Mouse (Mus musculus) lung, adult 2 months (tissue): Measurements from ENCODE around the gene Ifna16. TPM values are rescaled to one million over a fixed set of nuclear protein-coding genes. Genes with fewer than 3 reads are reported as not detected.

ENCODE experiments used
- DNase-seq: peaks from one replicate; pipeline ENCODE4 v3.0.0; 2022
- H3K4me1 ChIP-seq: fragments of 200-500 bp; 2 replicates; pipeline ENCODE4 v1.6.1; 2011; ENCODE audit warnings: low read length; ENCODE audit not compliant: control insufficient read depth, insufficient read depth
- H3K4me3 ChIP-seq: fragments of 200-500 bp; replicated peaks from 2 replicates; pipeline ENCODE3; 2011; ENCODE audit warnings: low read depth, mild to moderate bottlenecking, control low read depth, low read length; ENCODE audit errors: extremely low read depth
- CTCF ChIP-seq: fragments of 200-500 bp; IDR thresholded peaks from 2 replicates; pipeline ENCODE4 v1.5.1; 2011; ENCODE audit warnings: mild to moderate bottlenecking, low read length, control low read depth; ENCODE audit not compliant: insufficient read depth
- POLR2A ChIP-seq: fragments of 200-500 bp; IDR thresholded peaks from 2 replicates; pipeline ENCODE4 v1.6.1; 2011; ENCODE audit warnings: low read depth, mild to moderate bottlenecking, control low read depth, low read length, borderline replicate concordance; ENCODE audit errors: extremely low read depth
- WGBS: fragments of 180-500 bp; shearing (Covaris S2); methylation state at CpG from one replicate; pipeline ENCODE4 v1.1.7; 2018; 5-methylcytosine and 5-hydroxymethylcytosine counted together
- polyA plus RNA-seq: library from polyadenylated mRNA; depleted of rRNA; stranded (reverse); fragments of >200 nt; gene quantifications from 2 replicates; pipeline ENCODE4 v1.2.3, GENCODE M21; 2012; rRNA removed

The Ifna16 gene
- not detected in 2 replicates for polyA plus RNA-seq

- H3K4me1 ChIP-seq, result no peaks in the 10 kb centered on the region
- 57% methylated on average over 1 of the region's 1 CpGs for WGBS
- TF ChIP-seq CTCF (no peak), POLR2A (no peak)
- no peak for DNase-seq
- H3K4me3 ChIP-seq, result no peak within 1 kb of the TSS
Measured at GRCm38 (mm10) chr4:88676824-88677223, at the start of gene Ifna16. Gene Ifna16, minus strand, starts transcription at chr4:88676924.

DNA sequence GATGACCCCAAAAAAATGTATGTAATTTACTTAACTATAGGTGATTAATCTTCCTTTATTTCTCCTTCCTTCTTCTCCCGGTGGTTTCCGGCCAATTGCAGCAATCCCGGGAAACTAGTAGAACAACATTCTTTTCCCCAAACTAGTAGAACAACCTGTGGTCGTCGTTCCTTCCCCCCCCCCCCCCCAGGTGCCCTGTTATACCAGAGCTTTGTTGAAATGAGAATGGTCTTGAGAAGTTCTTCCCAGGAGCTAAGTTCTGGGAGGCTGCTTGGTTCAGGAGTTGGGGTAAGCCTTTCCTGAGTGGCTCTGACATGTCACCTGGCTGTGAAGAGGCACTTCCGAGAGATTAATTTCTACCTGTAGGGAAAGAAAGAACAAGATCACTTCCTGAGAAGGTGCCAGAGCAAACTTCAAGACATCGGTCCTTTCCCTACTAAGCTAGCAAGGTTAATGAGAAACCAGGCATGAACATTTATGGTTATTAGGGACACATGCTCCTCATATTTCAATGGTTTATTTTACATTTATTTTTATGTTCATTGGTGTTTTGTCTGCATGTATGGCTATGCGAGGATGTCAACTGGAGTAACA is 46.9 kb upstream of the Ifna16 start:
- peaks cover 15% of the 10 kb centered on the region for H3K4me1 ChIP-seq
- H3K4me3 ChIP-seq, result no peak overlapping the region
- 41% methylated on average over 8 of the region's 8 CpGs for WGBS
- no peak for TF ChIP-seq POLR2A
- no peak for TF ChIP-seq CTCF
- no peak for DNase-seq

GRCm38 (mm10) chr4:88721791-88722721 is 45.3 kb upstream of the Ifna16 start, which contains the start of the genes Gm26566 and Klhl9:
Gene Gm26566, plus strand, starts transcription at chr4:88721805.
Gene Klhl9, minus strand, starts transcription at chr4:88722465.
- DNase-seq, result peak; percentile 91
- WGBS, result under 1% methylated on average over 82 of the region's 82 CpGs
- TF ChIP-seq POLR2A (peak; percentile 92), CTCF (no peak)

GRCm38 (mm10) chr4:88718715-88719114 is 42.0 kb upstream of the Ifna16 start:
- Histone ChIP-seq H3K4me3 (no peak overlapping the region), H3K4me1 (peaks cover 26% of the 10 kb centered on the region)
- TF ChIP-seq POLR2A, result no peak
- no peak for TF ChIP-seq CTCF
- 5% methylated on average over 1 of the region's 1 CpGs for WGBS
- DNase-seq, result no peak

More at GRCm38 (mm10) chr4:88721791-88722721, 45.3 kb upstream of the Ifna16 start, which contains the start of the genes Gm26566 and Klhl9:
- Histone ChIP-seq H3K4me3 (peak within 1 kb of the TSS; percentile 99), H3K4me1 (peaks cover 18% of the 10 kb centered on the region)

- no peak for DNase-seq
- peaks cover 16% of the 10 kb centered on the region for H3K4me1 ChIP-seq
- H3K4me3 ChIP-seq, result no peak overlapping the region
Measured at GRCm38 (mm10) chr4:88715059-88715458, 38.3 kb upstream of the Ifna16 start.

DNA sequence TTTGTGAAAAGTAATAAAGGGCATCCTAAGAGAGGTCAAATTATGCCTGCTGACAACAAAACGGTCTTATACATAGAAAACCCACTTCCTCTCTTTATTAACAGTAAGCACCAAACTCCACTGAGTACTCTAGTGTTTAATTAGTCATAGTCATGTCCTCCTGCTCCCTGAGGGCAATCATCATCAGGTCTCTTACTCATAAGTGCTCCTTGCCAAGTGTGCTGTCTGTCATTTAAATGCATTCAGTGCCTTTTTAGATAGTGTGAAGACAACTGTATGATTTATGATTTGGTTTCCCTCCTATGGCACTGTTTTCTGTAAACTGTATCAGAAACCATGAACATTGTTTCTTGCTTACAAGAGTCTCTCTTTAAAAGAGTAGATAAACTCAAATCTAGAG is 37.6 kb upstream of the Ifna16 start:
- DNase-seq, result no peak
- no peak overlapping the region for H3K4me3 ChIP-seq
- TF ChIP-seq POLR2A (no peak), CTCF (no peak)
- H3K4me1 ChIP-seq, result peaks cover 15% of the 10 kb centered on the region
- WGBS, result 38% methylated on average over 1 of the region's 1 CpGs

More at GRCm38 (mm10) chr4:88715059-88715458, 38.3 kb upstream of the Ifna16 start:
- no peak for TF ChIP-seq POLR2A
- no peak for TF ChIP-seq CTCF

DNA sequence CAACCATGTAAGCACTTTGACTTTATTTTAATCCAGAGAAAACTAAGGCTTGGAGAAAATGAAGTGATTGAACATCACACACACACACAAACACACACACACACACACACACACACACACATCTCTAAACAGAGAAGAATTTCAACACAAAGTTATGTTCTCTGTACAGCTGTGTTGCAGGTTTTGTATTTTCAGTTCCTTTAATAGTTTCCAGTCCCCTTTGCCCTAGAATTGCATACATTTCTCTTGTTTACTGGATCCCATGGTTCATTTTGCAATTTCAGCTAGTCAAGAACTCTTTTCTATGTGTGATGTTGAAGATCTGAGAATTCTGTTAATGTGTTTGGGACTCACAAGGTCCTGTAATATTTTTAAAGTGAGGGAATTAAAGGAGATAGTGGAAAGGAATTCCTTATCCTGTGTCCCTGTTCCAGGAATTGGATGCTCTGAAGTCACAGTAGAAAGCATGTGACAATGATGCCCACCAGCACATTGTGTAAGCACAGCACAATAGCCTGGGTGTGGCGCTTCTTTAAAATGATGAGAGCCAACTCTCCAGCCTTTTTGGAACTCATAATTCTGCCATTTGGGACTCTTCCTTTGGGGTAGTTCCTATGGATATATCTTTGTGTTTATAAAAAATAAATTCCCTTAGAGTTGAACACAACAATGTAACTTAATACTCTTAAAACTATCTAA is 30.6 kb upstream of the Ifna16 start:
- no peak for TF ChIP-seq POLR2A
- no peak for TF ChIP-seq CTCF
- H3K4me1 ChIP-seq, result no peaks in the 10 kb centered on the region
- DNase-seq, result no peak
- 74% methylated on average over 1 of the region's 1 CpGs for WGBS
- H3K4me3 ChIP-seq, result no peak overlapping the region

GRCm38 (mm10) chr4:88705924-88706323 is 29.2 kb upstream of the Ifna16 start:
- no peak for DNase-seq
- TF ChIP-seq CTCF (no peak), POLR2A (no peak)
- WGBS, result 29% methylated on average over 3 of the region's 3 CpGs
- Histone ChIP-seq H3K4me1 (no peaks in the 10 kb centered on the region), H3K4me3 (no peak overlapping the region)

- 92% methylated on average over 1 of the region's 1 CpGs for WGBS
- H3K4me3 ChIP-seq, result no peak overlapping the region
- no peaks in the 10 kb centered on the region for H3K4me1 ChIP-seq
- TF ChIP-seq POLR2A, result no peak
- no peak for TF ChIP-seq CTCF
- no peak for DNase-seq
Measured at GRCm38 (mm10) chr4:88699301-88699700, 22.6 kb upstream of the Ifna16 start.
